In the genomic region with DNA sequence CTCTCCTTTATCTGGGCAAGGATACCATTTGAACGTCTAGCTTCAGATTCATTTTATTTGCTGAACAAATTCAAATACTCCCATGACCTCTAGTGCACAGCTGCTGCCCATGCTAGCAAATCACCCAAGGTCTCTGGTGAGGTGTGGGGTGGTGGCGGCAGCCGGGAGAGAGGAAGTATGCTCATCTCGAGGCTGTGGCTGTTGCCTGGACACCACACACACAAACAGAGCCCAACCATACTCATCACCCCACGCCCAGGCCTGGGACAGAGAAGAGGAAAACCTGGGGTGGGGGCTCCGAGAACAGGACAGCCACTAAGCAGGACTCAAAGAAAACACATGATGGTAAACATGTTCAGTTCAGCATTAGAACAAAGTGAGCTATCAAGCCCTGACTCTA, we compare ENCODE assay signal across 10 mouse cellular contexts. TPM values are rescaled to one million over a fixed set of nuclear protein-coding genes. Genes with fewer than 3 reads are reported as not detected.
DNase-seq lines count a peak whose midpoint lies in the region; ATAC-seq and TF ChIP-seq lines count a peak whose summit lies in the region.
"Had no signal": no experiment of that assay in that cellular context is flagged by ENCODE, and none has a peak within 500 bp of the region (broad histone marks: within the 10 kb centered on the region; RNA-seq: fewer than 3 reads in every experiment).

No protein-coding gene starts in this region.

- H3K4me1 ChIP-seq in G1E (ENCODE audit: insufficient read depth, low read depth, low read length) = peaks cover 61% of the 10 kb centered on the region
- no peaks in the 10 kb centered on the region for H3K4me1 ChIP-seq in forebrain, embryonic 12.5 days
- H3K4me1 ChIP-seq in hindbrain, embryonic 10.5 days (replicated peaks) = no peaks in the 10 kb centered on the region

- no peak overlapping the region for H3K4me2 ChIP-seq in forebrain, embryonic 12.5 days

- WGBS in forebrain, embryonic 12.5 days = 85% methylated on average over 6 of the region's 6 CpGs
- 83% methylated on average over 6 of the region's 6 CpGs for WGBS in hindbrain, embryonic 10.5 days

- H3K9me3 ChIP-seq in G1E (replicated peaks) = no peaks in the 10 kb centered on the region
- no peaks in the 10 kb centered on the region for H3K9me3 ChIP-seq in forebrain, embryonic 12.5 days
- no peaks in the 10 kb centered on the region for H3K9me3 ChIP-seq in hindbrain, embryonic 10.5 days

- H3K36me3 ChIP-seq in G1E (replicated peaks) = peaks cover 81% of the 10 kb centered on the region
- H3K36me3 ChIP-seq in forebrain, embryonic 12.5 days (replicated peaks) = peaks cover 54% of the 10 kb centered on the region
- peaks cover 62% of the 10 kb centered on the region for H3K36me3 ChIP-seq in hindbrain, embryonic 10.5 days

- H3K4me3 ChIP-seq in G1E (ENCODE audit: low read depth, low read length) = no peak overlapping the region
- H3K4me3 ChIP-seq in forebrain, embryonic 12.5 days (replicated peaks) = no peak overlapping the region
- no peak overlapping the region for H3K4me3 ChIP-seq in hindbrain, embryonic 10.5 days

- peak; percentile 69 for DNase-seq in CD4-positive, CD25-positive, alpha-beta regulatory T cell, adult 2 months (ENCODE audit: low read depth, low spot score)
- peak; percentile 35 for DNase-seq in G1E (ENCODE audit: low spot score)
- peak; percentile 30 to 35 for DNase-seq in heart, postnatal 14 days
- peak; percentile 75 for DNase-seq in lung, postnatal 25 days (ENCODE audit: low spot score)
- no peak for DNase-seq in hindbrain, embryonic 10.5 days (ENCODE audit: low spot score)
- DNase-seq in cerebellum, adult 8-10 months = no peak
- DNase-seq in layer of hippocampus, adult 9-11 months = no peak
- DNase-seq: kidney, adult 11 months had no signal

- H3K27ac ChIP-seq in forebrain, embryonic 12.5 days = no peak overlapping the region
- no peak overlapping the region for H3K27ac ChIP-seq in hindbrain, embryonic 10.5 days

- intact Hi-C loops in heart, postnatal 14 days (cut with DNase I) = no loop called here

- H3K27me3 ChIP-seq in G1E (ENCODE audit: insufficient read depth, low read length) = no peaks in the 10 kb centered on the region
- H3K27me3 ChIP-seq in forebrain, embryonic 12.5 days = no peaks in the 10 kb centered on the region
- H3K27me3 ChIP-seq in hindbrain, embryonic 10.5 days (ENCODE audit: insufficient read depth, poor library complexity, severe bottlenecking) = no peaks in the 10 kb centered on the region

- peak; percentile 80 for ATAC-seq in G1E (ENCODE audit: extremely low read depth, insufficient number of reproducible peaks, low FRiP score, poor library complexity, severe bottlenecking)
- no peak for ATAC-seq in forebrain, embryonic 12.5 days (ENCODE audit: low FRiP score)

- no peak for TF ChIP-seq CTCF in G1E (IDR thresholded peaks at IDR 0.05; ENCODE audit: low read depth, low read length)

- H3K9ac ChIP-seq in forebrain, embryonic 12.5 days = no peak overlapping the region

RNA-seq across cellular contexts. Expression of gene Ppp6r1, which starts 11.5 kb away (rescaled TPM):
- 97.4 and 108 TPM in 2 replicates for total RNA-seq in G1E (2014; fragmentation: Nextera tagmentation)
- total RNA-seq in G1E (2017) = 90.5 and 90.7 TPM in 2 replicates
- 208 and 223 TPM in 2 replicates for polyA plus RNA-seq in G1E (2012)
- 10 to 100 TPM; 73.7 to 78.8 TPM for total RNA-seq in heart, postnatal 14 days (2021)
- polyA plus RNA-seq in forebrain, embryonic 12.5 days (2016; fragmentation: Nextera tagmentation; extraction: Ambion mirVana) = 15.4 and 25.3 TPM in 2 replicates
- 9.4 and 11.5 TPM in 2 replicates for polyA plus RNA-seq in hindbrain, embryonic 10.5 days (2016; fragmentation: Nextera tagmentation; extraction: Ambion mirVana)

RNA-seq across cellular contexts. Expression of gene Tmem86b, which starts 16.1 kb away (rescaled TPM):
- 10.3 and 40.0 TPM in 2 replicates for total RNA-seq in G1E (2014; fragmentation: Nextera tagmentation)
- total RNA-seq in G1E (2017) = 9.3 and 10.4 TPM in 2 replicates
- polyA plus RNA-seq in G1E (2012) = 3.8 and 4.8 TPM in 2 replicates
- total RNA-seq in heart, postnatal 14 days (2021) = 1 to 10 TPM; 6.8 to 7.4 TPM
- 3.7 and 5.1 TPM in 2 replicates for polyA plus RNA-seq in forebrain, embryonic 12.5 days (2016; fragmentation: Nextera tagmentation; extraction: Ambion mirVana)
- polyA plus RNA-seq in hindbrain, embryonic 10.5 days (2016; fragmentation: Nextera tagmentation; extraction: Ambion mirVana) = 2.1 and 2.2 TPM in 2 replicates

RNA-seq across cellular contexts. Expression of gene Hspbp1, which starts 37.6 kb away (rescaled TPM):
- total RNA-seq in G1E (2014; fragmentation: Nextera tagmentation) (55.3 and 67.8 TPM in 2 replicates), G1E (2017) (26.5 and 30.6 TPM in 2 replicates)
- 124 and 152 TPM in 2 replicates for polyA plus RNA-seq in G1E (2012)
- total RNA-seq in heart, postnatal 14 days (2021) = 10 to 100 TPM; 29.2 to 33.7 TPM
- polyA plus RNA-seq in forebrain, embryonic 12.5 days (2016; fragmentation: Nextera tagmentation; extraction: Ambion mirVana) = 112 and 114 TPM in 2 replicates
- 131 and 139 TPM in 2 replicates for polyA plus RNA-seq in hindbrain, embryonic 10.5 days (2016; fragmentation: Nextera tagmentation; extraction: Ambion mirVana)

RNA-seq across cellular contexts. Expression of gene Brsk1, which starts 43.1 kb away (rescaled TPM):
- total RNA-seq in G1E (2014; fragmentation: Nextera tagmentation) = not detected in 2 replicates
- 0.44 TPM in 1 of 2 replicates, not detected in the other for total RNA-seq in G1E (2017)
- polyA plus RNA-seq in G1E (2012) = not detected in 2 replicates
- 1 to 10 TPM; 1.6 to 1.8 TPM for total RNA-seq in heart, postnatal 14 days (2021)
- polyA plus RNA-seq in forebrain, embryonic 12.5 days (2016; fragmentation: Nextera tagmentation; extraction: Ambion mirVana) = 3.6 and 3.8 TPM in 2 replicates
- polyA plus RNA-seq in hindbrain, embryonic 10.5 days (2016; fragmentation: Nextera tagmentation; extraction: Ambion mirVana) = 1.7 and 2.8 TPM in 2 replicates

RNA-seq across cellular contexts. Expression of gene Ptprh, which starts 43.5 kb away (rescaled TPM):
- total RNA-seq in G1E (2014; fragmentation: Nextera tagmentation) = not detected in 2 replicates
- 0.05 and 0.06 TPM in 2 replicates for total RNA-seq in G1E (2017)
- not detected in 2 replicates for polyA plus RNA-seq in G1E (2012)
- total RNA-seq in heart, postnatal 14 days (2021) = not detected
- not detected in 2 replicates for polyA plus RNA-seq in forebrain, embryonic 12.5 days (2016; fragmentation: Nextera tagmentation; extraction: Ambion mirVana)
- polyA plus RNA-seq in hindbrain, embryonic 10.5 days (2016; fragmentation: Nextera tagmentation; extraction: Ambion mirVana) = not detected in 2 replicates
- polyA plus RNA-seq: embryonic facial prominence, embryonic 14.5 days had no signal

Comparison
In these comparisons a context has a peak if more than half of its experiments do, and no peak if none do; other contexts are left out.
1. DNase-seq: peak in CD4-positive, CD25-positive, alpha-beta regulatory T cell, adult 2 months (single experiment), G1E (single experiment), heart, postnatal 14 days (2 of 2) and lung, postnatal 25 days (single experiment); none in hindbrain, embryonic 10.5 days (single experiment), cerebellum, adult 8-10 months (single experiment) and layer of hippocampus, adult 9-11 months (single experiment).